Mouse (Mus musculus): ENCODE measurements around the gene Rbm26. TPM values are rescaled to one million over a fixed set of nuclear protein-coding genes. Genes with fewer than 3 reads are reported as not detected.
A peak's percentile ranks its signal among the peaks of the same experiment; 100 is the strongest.

The Rbm26 gene
- polyA plus RNA-seq, 1 experiment from 2014 or later, result 32.4 TPM

DNA sequence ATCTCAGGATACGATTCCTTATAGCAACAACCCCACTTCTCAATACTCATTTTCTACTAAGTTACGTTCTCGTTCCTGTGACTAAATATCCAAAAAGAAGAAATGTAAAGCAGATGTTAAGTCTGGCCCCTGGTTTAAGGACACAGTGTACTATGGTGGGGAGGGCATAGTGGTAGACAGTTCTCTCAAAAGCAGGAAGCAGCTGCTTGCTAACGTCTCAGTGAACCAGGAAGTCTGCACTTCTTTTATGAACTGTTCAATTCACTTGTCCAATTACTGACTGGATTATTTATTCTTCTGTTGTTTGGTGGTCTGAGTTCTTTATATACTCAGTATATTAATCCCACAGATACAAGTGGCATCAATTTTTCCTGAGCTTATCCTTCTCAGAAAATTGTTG, 12.3 kb downstream of the Rbm26 start:
- peaks cover 19% of the 10 kb centered on the region for H3K4me1 ChIP-seq
- H3K4me3 ChIP-seq, result no peak overlapping the region
- DNase-seq (ENCODE audit: low spot score), result no peak
- H3K36me3 ChIP-seq, result peaks cover 7% of the 10 kb centered on the region
- 75% methylated on average over 4 of the region's 4 CpGs for WGBS
- no peaks in the 10 kb centered on the region for H3K27me3 ChIP-seq (ENCODE audit: low read depth, poor library complexity, severe bottlenecking)
- H3K9me3 ChIP-seq (replicated peaks), result no peaks in the 10 kb centered on the region
- no peak overlapping the region for H3K27ac ChIP-seq (replicated peaks)

DNA sequence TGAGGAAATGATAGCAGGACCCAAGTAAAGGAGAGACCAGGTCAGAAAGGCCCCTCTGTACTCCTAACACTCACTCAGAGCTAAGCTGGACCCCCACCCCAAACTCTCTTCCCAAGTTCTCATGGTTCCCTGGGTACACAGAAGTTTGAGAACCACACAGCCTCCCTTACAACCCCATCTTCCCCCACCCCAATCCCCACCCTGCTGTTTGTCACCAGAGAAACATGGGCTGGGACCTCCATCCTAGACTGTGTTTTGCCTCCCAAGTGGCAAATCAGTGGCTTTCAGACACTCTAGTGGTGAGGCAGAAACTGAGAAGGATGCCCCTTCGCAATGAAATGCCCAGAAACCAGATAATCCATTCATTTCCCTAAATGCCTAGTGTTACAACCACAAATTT, 15.8 kb downstream of the Rbm26 start:
- H3K4me3 ChIP-seq, result no peak overlapping the region
- no peak overlapping the region for H3K27ac ChIP-seq (replicated peaks)
- no peak for DNase-seq (ENCODE audit: low spot score)
- no peaks in the 10 kb centered on the region for H3K27me3 ChIP-seq (ENCODE audit: low read depth, poor library complexity, severe bottlenecking)
- H3K4me1 ChIP-seq, result peaks cover 14% of the 10 kb centered on the region
- H3K9me3 ChIP-seq (replicated peaks), result no peaks in the 10 kb centered on the region
- peaks cover 36% of the 10 kb centered on the region for H3K36me3 ChIP-seq
- 96% methylated on average over 1 of the region's 1 CpGs for WGBS

- Histone ChIP-seq H3K36me3 (peaks cover 53% of the 10 kb centered on the region), H3K9me3 (replicated peaks) (no peaks in the 10 kb centered on the region)
- 91% methylated on average over 2 of the region's 2 CpGs for WGBS
Observed at GRCm38 (mm10) chr14:105158526-105158925, 18.6 kb downstream of the Rbm26 start.

GRCm38 (mm10) chr14:105134076-105134475, 43.1 kb downstream of the Rbm26 start:
- Histone ChIP-seq H3K4me3 (no peak overlapping the region), H3K27me3 (ENCODE audit: low read depth, poor library complexity, severe bottlenecking) (no peaks in the 10 kb centered on the region), H3K27ac (replicated peaks) (no peak overlapping the region), H3K9me3 (replicated peaks) (no peaks in the 10 kb centered on the region), H3K4me1 (no peaks in the 10 kb centered on the region), H3K36me3 (peaks cover 60% of the 10 kb centered on the region)
- WGBS, result 97% methylated on average over 3 of the region's 3 CpGs
- DNase-seq (ENCODE audit: low spot score), result no peak

More at GRCm38 (mm10) chr14:105158526-105158925, 18.6 kb downstream of the Rbm26 start:
- Histone ChIP-seq H3K4me3 (no peak overlapping the region), H3K4me1 (no peaks in the 10 kb centered on the region), H3K27me3 (ENCODE audit: low read depth, poor library complexity, severe bottlenecking) (no peaks in the 10 kb centered on the region), H3K27ac (replicated peaks) (no peak overlapping the region)
- DNase-seq (ENCODE audit: low spot score), result no peak

- Histone ChIP-seq H3K4me1 (no peaks in the 10 kb centered on the region), H3K27ac (replicated peaks) (no peak overlapping the region), H3K27me3 (ENCODE audit: low read depth, poor library complexity, severe bottlenecking) (no peaks in the 10 kb centered on the region), H3K36me3 (peaks cover 90% of the 10 kb centered on the region), H3K9me3 (replicated peaks) (no peaks in the 10 kb centered on the region), H3K4me3 (no peak overlapping the region)
- WGBS, result 86% methylated on average over 4 of the region's 4 CpGs
- DNase-seq (ENCODE audit: low spot score), result no peak
Observed at GRCm38 (mm10) chr14:105127715-105128385, 49.3 kb downstream of the Rbm26 start.

GRCm38 (mm10) chr14:105124513-105124912, 52.6 kb downstream of the Rbm26 start:
- DNase-seq (ENCODE audit: low spot score), result no peak
- H3K4me3 ChIP-seq, result no peak overlapping the region
- no peaks in the 10 kb centered on the region for H3K9me3 ChIP-seq (replicated peaks)
- 91% methylated on average over 9 of the region's 9 CpGs for WGBS
- no peaks in the 10 kb centered on the region for H3K27me3 ChIP-seq (ENCODE audit: low read depth, poor library complexity, severe bottlenecking)
- no peaks in the 10 kb centered on the region for H3K4me1 ChIP-seq
- H3K36me3 ChIP-seq, result peaks cover 95% of the 10 kb centered on the region
- H3K27ac ChIP-seq (replicated peaks), result no peak overlapping the region

DNA sequence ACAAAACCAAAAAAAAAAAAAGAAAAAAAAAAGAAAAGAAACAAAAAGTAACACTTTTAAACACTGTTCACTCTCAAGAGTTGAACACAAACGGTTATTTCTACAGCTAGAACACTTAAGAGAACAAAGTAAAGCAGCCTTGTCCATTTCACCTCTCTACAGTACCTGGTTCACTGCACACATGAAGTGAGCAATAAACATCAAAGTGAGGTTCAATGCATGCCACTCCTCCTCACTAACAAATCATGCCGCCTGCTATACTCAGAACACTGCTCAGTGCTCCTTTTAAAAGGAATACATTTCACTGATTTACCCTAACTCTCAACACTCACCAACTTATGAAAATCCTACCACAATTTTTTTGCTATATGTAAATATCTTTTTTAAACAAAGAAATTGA, 61.7 kb downstream of the Rbm26 start:
- H3K4me3 ChIP-seq, result no peak overlapping the region
- no peak for DNase-seq (ENCODE audit: low spot score)
- H3K27me3 ChIP-seq (ENCODE audit: low read depth, poor library complexity, severe bottlenecking), result no peaks in the 10 kb centered on the region
- no peak overlapping the region for H3K27ac ChIP-seq (replicated peaks)
- H3K4me1 ChIP-seq, result no peaks in the 10 kb centered on the region
- H3K9me3 ChIP-seq (replicated peaks), result no peaks in the 10 kb centered on the region
- 85% methylated on average over 2 of the region's 2 CpGs for WGBS
- H3K36me3 ChIP-seq, result peaks cover 57% of the 10 kb centered on the region

GRCm38 (mm10) chr14:105106252-105106651, 70.9 kb downstream of the Rbm26 start:
- Histone ChIP-seq H3K9me3 (replicated peaks) (no peaks in the 10 kb centered on the region), H3K36me3 (peaks cover 34% of the 10 kb centered on the region), H3K27me3 (ENCODE audit: low read depth, poor library complexity, severe bottlenecking) (no peaks in the 10 kb centered on the region), H3K4me3 (no peak overlapping the region), H3K4me1 (no peaks in the 10 kb centered on the region), H3K27ac (replicated peaks) (no peak overlapping the region)
- no peak for DNase-seq (ENCODE audit: low spot score)
- WGBS, result 95% methylated on average over 2 of the region's 2 CpGs

GRCm38 (mm10) chr14:105098861-105099260, 78.3 kb downstream of the Rbm26 start:
- Histone ChIP-seq H3K4me3 (no peak overlapping the region), H3K36me3 (peaks cover 2% of the 10 kb centered on the region; the same call in 1 of the 2 replicates), H3K27ac (replicated peaks) (no peak overlapping the region), H3K4me1 (no peaks in the 10 kb centered on the region), H3K27me3 (ENCODE audit: low read depth, poor library complexity, severe bottlenecking) (no peaks in the 10 kb centered on the region), H3K9me3 (replicated peaks) (no peaks in the 10 kb centered on the region)
- WGBS, result 89% methylated on average over 7 of the region's 7 CpGs
- no peak for DNase-seq (ENCODE audit: low spot score)

DNA sequence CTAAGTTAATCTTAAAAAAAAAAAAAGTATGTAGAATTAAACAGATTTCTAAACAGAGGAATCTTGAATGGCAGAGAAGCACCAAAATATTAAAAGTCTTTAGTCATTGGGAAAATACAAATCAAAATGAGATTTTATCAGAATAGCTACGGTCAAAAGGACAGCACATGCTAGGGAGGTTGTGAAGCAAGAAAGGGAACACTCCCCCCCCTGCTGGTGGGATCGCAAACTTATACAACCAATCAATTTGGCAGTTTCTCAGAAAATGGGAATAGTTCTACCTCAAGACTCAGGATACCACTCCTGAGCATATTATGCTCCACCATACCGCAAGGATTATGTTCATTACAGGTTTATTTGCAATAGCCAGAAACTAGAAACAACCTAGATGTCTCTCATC, 80.9 kb downstream of the Rbm26 start:
- Histone ChIP-seq H3K4me1 (no peaks in the 10 kb centered on the region), H3K4me3 (no peak overlapping the region), H3K36me3 (no peaks in the 10 kb centered on the region), H3K9me3 (replicated peaks) (no peaks in the 10 kb centered on the region), H3K27me3 (ENCODE audit: low read depth, poor library complexity, severe bottlenecking) (no peaks in the 10 kb centered on the region), H3K27ac (replicated peaks) (no peak overlapping the region)
- no peak for DNase-seq (ENCODE audit: low spot score)
- 54% methylated on average over 3 of the region's 3 CpGs for WGBS

- no peaks in the 10 kb centered on the region for H3K36me3 ChIP-seq
- no peak overlapping the region for H3K4me3 ChIP-seq
- 91% methylated on average over 4 of the region's 4 CpGs for whole genome bisulfite sequencing
- no peaks in the 10 kb centered on the region for H3K9me3 ChIP-seq (replicated peaks)
- no peak overlapping the region for H3K27ac ChIP-seq (replicated peaks)
- no peaks in the 10 kb centered on the region for H3K27me3 ChIP-seq (ENCODE audit: low read depth, poor library complexity, severe bottlenecking)
- peaks cover 10% of the 10 kb centered on the region; the same call in 1 of the 2 replicates for H3K4me1 ChIP-seq
- DNase-seq (ENCODE audit: low spot score), result no peak
Observed at GRCm38 (mm10) chr14:105087001-105087400, 90.1 kb downstream of the Rbm26 start.

DNA sequence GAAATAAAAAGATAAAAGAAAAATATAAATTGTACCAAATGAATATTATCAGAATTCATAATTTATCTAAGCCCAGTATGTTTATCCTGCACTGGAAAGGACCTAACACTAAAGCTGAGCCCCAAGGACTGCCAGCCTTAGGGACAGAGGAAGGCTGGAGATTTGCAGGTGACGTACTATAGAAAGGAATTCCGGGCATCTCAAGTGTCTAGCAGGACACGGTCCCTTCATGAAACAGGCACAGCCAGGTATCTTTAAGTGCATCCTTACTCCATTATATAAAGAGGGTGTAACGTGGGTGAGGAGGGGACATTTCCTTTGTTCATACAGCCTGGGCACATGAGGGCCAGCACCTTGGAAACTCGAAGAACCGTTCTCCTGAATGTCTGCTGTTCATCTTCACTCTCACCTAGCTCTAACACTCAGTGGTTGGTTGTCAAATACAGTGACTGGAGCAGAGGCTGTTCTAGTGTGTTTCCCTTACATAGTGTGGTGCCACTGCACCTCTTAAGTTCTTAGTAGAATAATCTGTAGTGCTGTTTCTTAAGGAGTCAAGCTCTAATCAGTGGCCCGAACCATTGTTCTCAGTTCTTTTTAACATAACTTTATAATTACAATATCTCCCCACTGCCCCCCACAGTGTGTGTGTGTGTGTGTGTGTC, 91.7 kb downstream of the Rbm26 start:
- no peak overlapping the region for H3K27ac ChIP-seq (replicated peaks)
- no peaks in the 10 kb centered on the region for H3K9me3 ChIP-seq (replicated peaks)
- H3K36me3 ChIP-seq, result no peaks in the 10 kb centered on the region
- DNase-seq (ENCODE audit: low spot score), result no peak
- 79% methylated on average over 7 of the region's 7 CpGs for WGBS
- peaks cover 10% of the 10 kb centered on the region; the same call in 1 of the 2 replicates for H3K4me1 ChIP-seq
- no peaks in the 10 kb centered on the region for H3K27me3 ChIP-seq (ENCODE audit: low read depth, poor library complexity, severe bottlenecking)
- H3K4me3 ChIP-seq, result no peak overlapping the region

DNA sequence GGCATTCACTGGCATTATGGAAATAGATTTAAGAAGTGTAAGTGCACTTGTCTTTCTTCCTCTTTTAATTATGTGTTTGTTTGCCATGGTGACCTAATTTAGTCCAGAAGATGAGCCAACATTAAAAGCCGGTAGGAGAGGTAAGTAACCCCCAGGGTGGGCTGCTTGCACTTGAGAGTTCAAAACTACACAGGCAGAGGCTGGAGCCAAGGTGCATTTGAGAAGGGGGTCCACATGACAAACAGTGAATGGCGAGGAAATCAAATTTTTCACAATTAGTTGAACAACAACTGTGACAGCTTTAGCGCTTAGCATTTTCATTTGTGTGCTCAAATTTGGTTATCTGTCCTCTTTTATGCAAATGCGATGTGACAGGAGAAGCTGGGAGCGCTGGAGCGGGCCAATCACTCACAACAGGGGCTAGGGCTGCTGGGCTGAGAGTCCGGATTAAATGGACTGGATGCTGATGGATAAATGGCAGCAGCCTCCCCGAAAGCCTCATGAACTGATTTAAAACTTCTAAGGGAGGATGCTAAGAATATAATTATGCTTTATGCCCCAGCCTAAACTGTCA, 92.3 kb downstream of the Rbm26 start:
- Histone ChIP-seq H3K27ac (replicated peaks) (no peak overlapping the region), H3K4me1 (peaks cover 10% of the 10 kb centered on the region; the same call in 1 of the 2 replicates), H3K9me3 (replicated peaks) (no peaks in the 10 kb centered on the region), H3K36me3 (no peaks in the 10 kb centered on the region), H3K4me3 (no peak overlapping the region), H3K27me3 (ENCODE audit: low read depth, poor library complexity, severe bottlenecking) (no peaks in the 10 kb centered on the region)
- DNase-seq (ENCODE audit: low spot score), result peak; percentile 20
- WGBS, result 51% methylated on average over 8 of the region's 8 CpGs

Data from midbrain, embryonic 10.5 days (tissue).